Mouse (Mus musculus): ENCODE results near the gene Tlcd1. TPM values are rescaled to one million over a fixed set of nuclear protein-coding genes. Genes with fewer than 3 reads are reported as not detected.
A peak's percentile ranks its signal among the peaks of the same experiment; 100 is the strongest.
"Not testable (repeated sequence)": the region's sequence is repeated elsewhere in the genome, so short reads cannot be mapped to it uniquely, and the experiment has no call there.

Gene Tlcd1
- polyA plus RNA-seq (2015; fragmentation: Nextera tagmentation; extraction: Ambion mirVana), result 19.3 and 20.0 TPM in 2 replicates

DNA sequence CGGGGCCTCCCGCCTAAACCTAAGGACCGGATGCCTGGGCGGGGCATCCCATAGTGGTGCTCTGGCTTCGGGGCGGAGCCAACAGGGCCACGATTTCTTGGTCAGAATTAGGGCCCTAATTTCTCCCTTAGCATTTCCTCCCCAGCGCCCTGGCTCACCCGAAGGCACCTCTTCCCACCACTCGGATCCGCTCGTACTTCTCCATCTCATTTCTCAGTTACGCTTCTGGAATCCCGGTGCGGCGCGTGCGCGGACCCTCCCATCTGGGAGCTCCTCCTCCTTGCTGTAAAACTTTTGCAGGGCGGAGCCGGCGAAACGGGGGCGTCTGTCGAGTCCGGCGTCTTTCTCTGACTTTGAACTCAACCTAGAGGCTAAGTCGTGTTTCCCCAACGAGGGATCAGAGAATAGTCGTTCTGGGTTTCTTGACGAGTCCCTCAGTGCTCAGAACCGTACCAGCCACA, at the start of gene Tlcd1, which contains the start of gene Nek8:
TSS of gene Tlcd1 (plus strand) at position 310 of the 461 bp plus-strand sequence.
TSS of gene Nek8 (minus strand) at position 274 of the 461 bp plus-strand sequence.
- Histone ChIP-seq H3K4me3 (replicated peaks) (peak within 1 kb of the TSS; percentile 62), H3K36me3 (peaks cover 21% of the 10 kb centered on the region), H3K27ac (replicated peaks) (peak within 1 kb of the TSS; percentile 90), H3K9ac (replicated peaks) (peak within 1 kb of the TSS; percentile 53), H3K4me2 (peak within 1 kb of the TSS; percentile 79), H3K9me3 (replicated peaks) (no peaks in the 10 kb centered on the region), H3K4me1 (peaks cover 57% of the 10 kb centered on the region), H3K27me3 (replicated peaks) (no peaks in the 10 kb centered on the region)
- ATAC-seq (ENCODE audit: low FRiP score), result peak; percentile 40; the same call in 1 of the 2 replicates
- WGBS, result under 1% methylated on average over 32 of the region's 32 CpGs

DNA sequence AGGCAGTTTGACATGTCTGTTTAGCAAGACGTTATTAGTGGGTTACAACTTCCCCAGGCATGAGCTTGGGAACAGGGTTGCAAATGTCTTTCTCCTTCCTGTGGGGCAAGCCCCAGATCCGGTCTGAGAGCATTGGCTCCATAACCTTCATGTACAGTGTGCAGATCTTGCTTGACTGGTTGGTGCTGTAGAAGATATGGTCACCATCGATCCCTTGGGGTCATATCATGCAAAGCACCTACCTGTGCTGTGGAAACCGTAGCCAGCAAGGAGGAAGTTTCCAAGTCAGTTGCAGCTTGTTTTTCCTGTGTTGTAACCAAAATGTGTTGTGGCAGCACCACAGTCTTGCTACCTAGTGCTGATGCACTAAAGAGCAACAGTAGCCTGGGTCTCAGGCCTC, 49.8 kb upstream of the Tlcd1 start:
- Histone ChIP-seq H3K27me3 (replicated peaks) (no peaks in the 10 kb centered on the region), H3K9ac (replicated peaks) (no peak overlapping the region), H3K4me1 (peaks cover 27% of the 10 kb centered on the region), H3K36me3 (no peaks in the 10 kb centered on the region), H3K4me2 (no peak overlapping the region), H3K27ac (replicated peaks) (no peak overlapping the region), H3K9me3 (replicated peaks) (no peaks in the 10 kb centered on the region), H3K4me3 (replicated peaks) (no peak overlapping the region)
- 81% methylated on average over 4 of the region's 4 CpGs for WGBS
- no peak for ATAC-seq (ENCODE audit: low FRiP score)

DNA sequence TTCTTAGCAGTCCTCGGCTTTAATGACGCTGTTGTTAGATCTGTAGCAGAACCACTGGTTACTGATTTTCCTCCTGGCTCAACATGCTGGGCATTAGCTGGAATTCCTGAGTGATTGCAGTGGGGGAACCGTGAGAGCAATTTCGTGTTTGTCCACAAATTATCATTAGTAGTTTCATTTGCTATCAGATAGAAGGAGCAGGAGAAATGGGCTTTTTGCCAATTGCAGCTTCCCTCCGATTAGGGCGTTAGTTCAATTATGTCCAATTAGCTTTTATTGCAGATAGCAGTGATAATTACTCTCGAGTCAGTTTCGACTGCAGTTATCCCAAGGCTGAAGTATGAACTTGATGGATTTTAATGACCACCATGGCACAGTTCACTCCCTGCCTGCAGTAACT, 47.1 kb upstream of the Tlcd1 start:
- Histone ChIP-seq H3K27me3 (replicated peaks) (no peaks in the 10 kb centered on the region), H3K9ac (replicated peaks) (no peak overlapping the region), H3K27ac (replicated peaks) (peak overlapping the region; percentile 64), H3K9me3 (replicated peaks) (no peaks in the 10 kb centered on the region), H3K4me1 (peaks cover 27% of the 10 kb centered on the region), H3K36me3 (no peaks in the 10 kb centered on the region), H3K4me2 (no peak overlapping the region), H3K4me3 (replicated peaks) (no peak overlapping the region)
- peak; percentile 46; the same call in 1 of the 2 replicates for ATAC-seq (ENCODE audit: low FRiP score)
- WGBS, result 38% methylated on average over 8 of the region's 8 CpGs

- H3K9ac ChIP-seq (replicated peaks), result no peak overlapping the region
- no peak overlapping the region for H3K4me2 ChIP-seq
Observed at GRCm38 (mm10) chr11:78133915-78134314, 42.6 kb upstream of the Tlcd1 start.

GRCm38 (mm10) chr11:78134344-78134743, 42.2 kb upstream of the Tlcd1 start:
- Histone ChIP-seq H3K4me3 (replicated peaks) (no peak overlapping the region), H3K4me1 (peaks cover 3% of the 10 kb centered on the region; the same call in 1 of the 2 replicates), H3K27ac (replicated peaks) (no peak overlapping the region), H3K36me3 (no peaks in the 10 kb centered on the region), H3K27me3 (replicated peaks) (no peaks in the 10 kb centered on the region), H3K9me3 (replicated peaks) (no peaks in the 10 kb centered on the region), H3K4me2 (no peak overlapping the region), H3K9ac (replicated peaks) (no peak overlapping the region)
- 86% methylated on average over 3 of the region's 3 CpGs for WGBS
- ATAC-seq (ENCODE audit: low FRiP score), result no peak

More at GRCm38 (mm10) chr11:78133915-78134314, 42.6 kb upstream of the Tlcd1 start:
- H3K36me3 ChIP-seq, result no peaks in the 10 kb centered on the region
- 88% methylated on average over 6 of the region's 6 CpGs for WGBS
- no peak overlapping the region for H3K27ac ChIP-seq (replicated peaks)
- H3K27me3 ChIP-seq (replicated peaks), result no peaks in the 10 kb centered on the region
- no peak overlapping the region for H3K4me3 ChIP-seq (replicated peaks)
- H3K9me3 ChIP-seq (replicated peaks), result no peaks in the 10 kb centered on the region
- no peak for ATAC-seq (ENCODE audit: low FRiP score)
- H3K4me1 ChIP-seq, result peaks cover 7% of the 10 kb centered on the region; the same call in 1 of the 2 replicates

DNA sequence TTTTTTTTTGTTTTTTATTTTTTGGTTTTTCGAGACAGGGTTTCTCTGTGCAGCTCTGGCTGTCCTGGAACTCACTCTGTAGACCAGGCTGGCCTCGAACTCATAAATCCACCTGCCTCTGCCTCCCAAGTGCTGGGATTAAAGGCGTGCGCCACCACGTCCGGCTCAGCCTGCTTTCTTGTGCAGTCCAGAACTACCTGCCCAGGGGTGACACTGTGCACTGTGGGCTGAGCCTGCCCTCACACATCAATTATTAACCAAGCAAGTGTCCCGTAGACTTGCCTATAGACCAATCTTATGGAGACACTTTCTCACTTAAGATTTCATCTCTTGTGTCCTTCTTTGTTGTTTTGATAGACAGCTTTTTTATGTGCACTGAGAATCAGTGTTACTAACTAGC, 41.2 kb upstream of the Tlcd1 start:
- not testable (repeated sequence) for H3K4me3 ChIP-seq (replicated peaks); H3K36me3 ChIP-seq; H3K27me3 ChIP-seq (replicated peaks); H3K4me1 ChIP-seq; H3K27ac ChIP-seq (replicated peaks); H3K9ac ChIP-seq (replicated peaks); ATAC-seq (ENCODE audit: low FRiP score); H3K4me2 ChIP-seq; H3K9me3 ChIP-seq (replicated peaks)
- WGBS, result 91% methylated on average over 7 of the region's 7 CpGs

DNA sequence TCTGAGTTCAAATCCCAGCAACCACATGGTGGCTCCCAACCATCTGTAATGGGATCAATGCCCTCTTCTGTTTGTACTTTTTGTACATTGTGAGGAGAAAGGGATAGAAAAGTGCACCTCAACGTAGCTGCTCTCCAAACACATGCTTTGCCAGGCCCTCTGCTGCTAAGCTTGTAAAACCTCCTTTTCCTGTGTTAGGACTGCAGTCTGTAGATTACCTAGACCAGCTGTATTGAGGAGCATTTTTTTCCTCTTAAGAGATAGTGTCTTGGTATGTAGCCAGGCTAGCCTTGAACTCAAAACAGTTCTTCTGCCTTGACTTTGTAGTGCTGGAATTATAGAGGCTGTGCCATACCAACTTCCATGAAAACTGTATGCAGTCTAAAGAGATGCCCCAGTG, 40.4 kb upstream of the Tlcd1 start:
- Histone ChIP-seq H3K9ac (replicated peaks) (no peak overlapping the region), H3K27ac (replicated peaks) (no peak overlapping the region), H3K9me3 (replicated peaks) (no peaks in the 10 kb centered on the region), H3K4me2 (no peak overlapping the region), H3K36me3 (no peaks in the 10 kb centered on the region), H3K27me3 (replicated peaks) (no peaks in the 10 kb centered on the region), H3K4me1 (0 out of 2 replicates have a peak, but pooled peaks cover 2% of the 10 kb centered on the region), H3K4me3 (replicated peaks) (no peak overlapping the region)
- WGBS, result 91% methylated on average over 1 of the region's 1 CpGs
- ATAC-seq (ENCODE audit: low FRiP score), result no peak

DNA sequence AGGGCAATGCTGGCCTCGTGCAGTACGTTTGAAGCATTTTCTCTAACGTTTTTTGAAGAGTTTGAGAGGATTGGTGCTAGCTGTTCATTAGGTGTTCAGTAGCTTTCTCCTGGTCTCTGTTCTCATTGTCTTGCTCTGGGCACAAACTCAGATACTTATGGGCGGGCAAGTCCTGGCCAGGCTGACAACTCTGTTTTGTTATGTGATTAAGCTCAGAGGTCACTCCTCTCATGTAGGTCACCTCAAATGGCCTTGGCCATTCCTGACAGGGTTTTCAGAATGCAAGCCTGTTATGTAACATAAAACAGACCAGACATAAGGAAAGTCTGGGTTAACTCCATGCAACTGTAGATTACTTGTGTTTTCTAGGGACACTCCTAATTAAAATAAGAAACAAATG, 38.9 kb upstream of the Tlcd1 start:
- H3K9ac ChIP-seq (replicated peaks), result no peak overlapping the region
- H3K27me3 ChIP-seq (replicated peaks), result no peaks in the 10 kb centered on the region
- no peak overlapping the region for H3K27ac ChIP-seq (replicated peaks)
- 82% methylated on average over 4 of the region's 4 CpGs for WGBS
- H3K4me1 ChIP-seq, result peaks cover 7% of the 10 kb centered on the region; the same call in 1 of the 2 replicates
- H3K4me2 ChIP-seq, result no peak overlapping the region
- no peak for ATAC-seq (ENCODE audit: low FRiP score)
- no peak overlapping the region for H3K4me3 ChIP-seq (replicated peaks)
- no peaks in the 10 kb centered on the region for H3K36me3 ChIP-seq
- no peaks in the 10 kb centered on the region for H3K9me3 ChIP-seq (replicated peaks)

- H3K9ac ChIP-seq (replicated peaks), result no peak overlapping the region
- ATAC-seq (ENCODE audit: low FRiP score), result no peak
- H3K9me3 ChIP-seq (replicated peaks), result no peaks in the 10 kb centered on the region
- no peaks in the 10 kb centered on the region for H3K36me3 ChIP-seq
- no peak overlapping the region for H3K4me3 ChIP-seq (replicated peaks)
- no peaks in the 10 kb centered on the region for H3K27me3 ChIP-seq (replicated peaks)
- peaks cover 7% of the 10 kb centered on the region; the same call in 1 of the 2 replicates for H3K4me1 ChIP-seq
- 87% methylated on average over 3 of the region's 3 CpGs for WGBS
- no peak overlapping the region for H3K27ac ChIP-seq (replicated peaks)
- no peak overlapping the region for H3K4me2 ChIP-seq
Observed at GRCm38 (mm10) chr11:78138023-78138422, 38.5 kb upstream of the Tlcd1 start.

GRCm38 (mm10) chr11:78140665-78141064, 35.8 kb upstream of the Tlcd1 start:
- H3K27me3 ChIP-seq (replicated peaks), result no peaks in the 10 kb centered on the region
- peaks cover 22% of the 10 kb centered on the region for H3K36me3 ChIP-seq
- no peak overlapping the region for H3K27ac ChIP-seq (replicated peaks)
- ATAC-seq (ENCODE audit: low FRiP score), result no peak
- no peak overlapping the region for H3K9ac ChIP-seq (replicated peaks)
- 77% methylated on average over 5 of the region's 5 CpGs for WGBS
- no peak overlapping the region for H3K4me2 ChIP-seq
- H3K4me1 ChIP-seq, result peaks cover 7% of the 10 kb centered on the region; the same call in 1 of the 2 replicates
- no peaks in the 10 kb centered on the region for H3K9me3 ChIP-seq (replicated peaks)
- no peak overlapping the region for H3K4me3 ChIP-seq (replicated peaks)

- H3K27ac ChIP-seq (replicated peaks), result no peak overlapping the region
- no peaks in the 10 kb centered on the region for H3K9me3 ChIP-seq (replicated peaks)
- no peak for ATAC-seq (ENCODE audit: low FRiP score)
- H3K4me1 ChIP-seq, result peaks cover 4% of the 10 kb centered on the region; the same call in 1 of the 2 replicates
- no peak overlapping the region for H3K4me3 ChIP-seq (replicated peaks)
- 87% methylated on average over 2 of the region's 2 CpGs for WGBS
- H3K4me2 ChIP-seq, result no peak overlapping the region
- no peak overlapping the region for H3K9ac ChIP-seq (replicated peaks)
- peaks cover 42% of the 10 kb centered on the region for H3K36me3 ChIP-seq
- H3K27me3 ChIP-seq (replicated peaks), result no peaks in the 10 kb centered on the region
Observed at GRCm38 (mm10) chr11:78143520-78143919, 33.0 kb upstream of the Tlcd1 start.

DNA sequence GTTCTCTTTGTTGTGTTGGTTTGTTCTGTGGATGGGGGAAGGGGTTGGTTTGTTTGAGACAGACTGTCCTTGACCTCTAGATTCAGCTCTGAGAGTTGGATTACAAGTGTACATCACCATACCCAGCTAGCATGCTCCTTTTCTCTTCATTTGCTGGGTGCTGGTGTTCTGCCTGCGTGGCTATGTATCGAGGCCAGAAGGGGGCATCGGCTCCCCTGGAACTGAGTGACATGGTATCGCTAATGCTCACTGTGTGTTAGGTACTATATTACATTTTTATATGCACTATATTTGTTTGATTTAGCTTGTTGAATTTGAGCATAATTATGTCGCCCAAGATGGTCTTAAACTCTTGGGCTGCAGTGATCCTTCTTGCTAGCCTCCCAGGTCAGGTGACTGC, 30.3 kb upstream of the Tlcd1 start:
- peaks cover 65% of the 10 kb centered on the region for H3K36me3 ChIP-seq
- H3K9me3 ChIP-seq (replicated peaks), result no peaks in the 10 kb centered on the region
- ATAC-seq (ENCODE audit: low FRiP score), result no peak
- no peak overlapping the region for H3K4me2 ChIP-seq
- no peak overlapping the region for H3K27ac ChIP-seq (replicated peaks)
- H3K9ac ChIP-seq (replicated peaks), result no peak overlapping the region
- no peaks in the 10 kb centered on the region for H3K27me3 ChIP-seq (replicated peaks)
- 82% methylated on average over 5 of the region's 5 CpGs for WGBS
- H3K4me3 ChIP-seq (replicated peaks), result no peak overlapping the region
- H3K4me1 ChIP-seq, result peaks cover 4% of the 10 kb centered on the region; the same call in 1 of the 2 replicates
